Mouse (Mus musculus) Muller cell, postnatal 12 days (primary cell): Measurements from ENCODE around the gene Cpm.

Experiments used
- DNase-seq: peaks from one replicate; pipeline ENCODE4 v3.0.0-alpha.2; 2015; ENCODE audit errors: inconsistent ontology term

Gene Cpm

GRCm38 (mm10) chr10:117634323-117635030 is 5.2 kb downstream of the Cpm start:
- no peak for DNase-seq

- DNase-seq = no peak
Measured at GRCm38 (mm10) chr10:117635078-117635771, 5.9 kb downstream of the Cpm start.

GRCm38 (mm10) chr10:117635823-117636589 is 6.7 kb downstream of the Cpm start:
- DNase-seq = no peak

GRCm38 (mm10) chr10:117637062-117637744 is 7.9 kb downstream of the Cpm start:
- no peak for DNase-seq

GRCm38 (mm10) chr10:117637745-117638577 is 8.7 kb downstream of the Cpm start:
- no peak for DNase-seq

- no peak for DNase-seq
Measured at GRCm38 (mm10) chr10:117638578-117639220, 9.4 kb downstream of the Cpm start.

- no peak for DNase-seq
Measured at GRCm38 (mm10) chr10:117639221-117639599, 9.9 kb downstream of the Cpm start.

GRCm38 (mm10) chr10:117639899-117640594 is 10.7 kb downstream of the Cpm start:
- no peak for DNase-seq

- no peak for DNase-seq
Measured at GRCm38 (mm10) chr10:117640595-117641078, 11.3 kb downstream of the Cpm start.

- DNase-seq = no peak
Measured at GRCm38 (mm10) chr10:117641400-117642200, 12.3 kb downstream of the Cpm start.

GRCm38 (mm10) chr10:117642201-117642450 is 12.8 kb downstream of the Cpm start:
- no peak for DNase-seq

GRCm38 (mm10) chr10:117642491-117643262 is 13.4 kb downstream of the Cpm start:
- DNase-seq = no peak

- no peak for DNase-seq
Measured at GRCm38 (mm10) chr10:117643302-117643701, 14.0 kb downstream of the Cpm start.

GRCm38 (mm10) chr10:117643711-117644428 is 14.6 kb downstream of the Cpm start:
- DNase-seq = no peak

GRCm38 (mm10) chr10:117644429-117644748 is 15.1 kb downstream of the Cpm start:
- DNase-seq = no peak

GRCm38 (mm10) chr10:117644828-117645227 is 15.5 kb downstream of the Cpm start:
- no peak for DNase-seq

GRCm38 (mm10) chr10:117645487-117645964 is 16.2 kb downstream of the Cpm start:
- no peak for DNase-seq
